Mouse (Mus musculus) ES-E14 (cell line): Measurements from ENCODE around the gene Scnn1b. TPM values are rescaled to one million over a fixed set of nuclear protein-coding genes. Genes with fewer than 3 reads are reported as not detected.

ENCODE experiments used
- DNase-seq: peaks from one replicate; pipeline ENCODE4 v3.0.0-alpha.2; 2013; ENCODE audit warnings: low read depth, low spot score
- H3K27ac ChIP-seq: 2 replicates; pipeline ENCODE4 v1.5.1; 2012; ENCODE audit warnings: low read depth, mild to moderate bottlenecking, low read length, moderate library complexity, mixed read lengths; ENCODE audit not compliant: poor library complexity, insufficient read depth, severe bottlenecking
- H3K36me3 ChIP-seq: 2 replicates; pipeline ENCODE4 v1.6.1; 2012; ENCODE audit warnings: mild to moderate bottlenecking, low read length, moderate library complexity, mixed read lengths; ENCODE audit not compliant: control insufficient read depth, poor library complexity, insufficient read depth, severe bottlenecking
- H3K4me1 ChIP-seq, 2 experiments: fragments of 150-350 bp in 1 of 2; sonication (generic) in 1 of 2; 2 replicates each; pipeline ENCODE4 v1.6.1; 2012; ENCODE audit warnings: low read length in 2 of 2, mild to moderate bottlenecking in 1 of 2, mixed read lengths in 1 of 2; ENCODE audit not compliant: control insufficient read depth in 2 of 2, insufficient read depth in 2 of 2, poor library complexity in 1 of 2
- H3K4me3 ChIP-seq, 2 experiments: fragments of 150-350 bp in 1 of 2; sonication (generic) in 1 of 2; 2 replicates each; pipeline ENCODE4 v1.5.1; 2012; ENCODE audit warnings: low read length in 2 of 2, low read depth in 1 of 2, mild to moderate bottlenecking in 1 of 2, mixed read lengths in 1 of 2; ENCODE audit not compliant: insufficient read depth in 1 of 2, poor library complexity in 1 of 2, severe bottlenecking in 1 of 2
- H3K9ac ChIP-seq: 2 replicates; pipeline ENCODE4 v1.6.1; 2012; ENCODE audit warnings: low read depth, mild to moderate bottlenecking, low read length, mixed read lengths; ENCODE audit not compliant: poor library complexity, insufficient read depth, severe bottlenecking
- H3K9me3 ChIP-seq: fragments of 150-350 bp; sonication (generic); 2 replicates; pipeline ENCODE4 v1.6.1; 2012; ENCODE audit warnings: low read depth, mild to moderate bottlenecking, low read length; ENCODE audit not compliant: control insufficient read depth, insufficient read depth
- CHD2 ChIP-seq: IDR thresholded peaks from 2 replicates; pipeline ENCODE4 v1.6.1; 2014; ENCODE audit warnings: mild to moderate bottlenecking, low read depth, low read length, inconsistent platforms
- HCFC1 ChIP-seq: IDR thresholded peaks from 2 replicates; pipeline ENCODE4 v1.6.1; 2012; ENCODE audit warnings: low read length, inconsistent platforms, borderline replicate concordance; ENCODE audit not compliant: insufficient read depth
- MAFK ChIP-seq: IDR thresholded peaks from 2 replicates; pipeline ENCODE4 v1.6.1; 2014; ENCODE audit warnings: mild to moderate bottlenecking, low read depth, low read length, inconsistent platforms; ENCODE audit not compliant: insufficient read depth
- ZC3H11A ChIP-seq: IDR thresholded peaks from 2 replicates; pipeline ENCODE4 v1.6.1; 2012; ENCODE audit warnings: low read depth, mild to moderate bottlenecking, inconsistent platforms, low read length, borderline replicate concordance
- ZNF384 ChIP-seq: IDR thresholded peaks from 2 replicates; pipeline ENCODE4 v1.6.1; 2012; ENCODE audit warnings: low read depth, low read length, inconsistent platforms
- in situ Hi-C, 2 experiments: fragments of 600-800 bp; cut with MboI; formaldehyde crosslinking; loops; one replicate each; pipeline ENCODE4 v1.15.1; 2025; ENCODE audit warnings: low sequenced_read_pairs in 2 of 2, inconsistent platforms in 1 of 2; ENCODE audit not compliant: unreplicated experiment in 2 of 2
- total RNA-seq: library from RNA; depleted of rRNA; stranded (reverse); fragments of 300-350 nt; gene quantifications from 2 replicates; pipeline ENCODE4 v1.2.3, GENCODE M21; 2012; rRNA removed

The Scnn1b gene
- 0.21 and 0.22 TPM in 2 replicates for total RNA-seq

DNA sequence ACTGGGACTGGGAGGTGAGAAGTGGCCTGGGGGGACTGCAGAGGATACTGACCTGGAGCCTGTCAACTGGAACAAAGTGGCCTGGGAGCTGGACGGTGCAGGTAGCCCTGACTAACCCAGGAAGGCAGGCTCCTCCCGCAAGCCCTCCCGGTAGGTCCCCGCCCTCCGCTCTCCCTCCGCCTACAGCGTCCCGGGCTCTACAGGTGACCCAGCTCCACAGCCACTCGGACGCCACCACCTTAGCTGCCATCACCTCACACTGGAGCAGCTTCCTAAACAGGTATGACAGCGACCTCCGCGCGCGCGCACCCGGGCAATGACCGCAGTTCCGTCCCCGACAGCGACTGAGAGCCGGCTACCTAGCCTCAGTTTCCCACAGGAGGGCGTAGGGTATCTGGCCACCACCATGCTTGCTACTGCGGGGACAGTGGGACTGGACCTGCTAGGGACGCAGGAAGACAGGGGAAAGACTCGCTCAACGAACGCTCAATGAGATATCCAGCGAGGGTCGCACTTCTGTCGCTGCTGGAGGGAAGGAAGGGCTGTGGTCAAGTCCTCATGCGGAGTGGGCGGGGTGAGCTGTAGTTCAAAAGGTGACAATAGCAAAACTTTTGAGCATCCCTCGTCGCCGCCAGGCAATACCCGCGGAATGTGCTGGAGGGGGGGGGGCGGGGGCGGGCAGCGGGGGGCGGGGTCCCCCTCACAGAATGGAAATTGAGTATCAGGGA, at the start of gene Scnn1b:
TSS of gene Scnn1b (plus strand) at position 181 of the 728 bp plus-strand sequence.
- in situ Hi-C loops, result no loop called here
- Histone ChIP-seq H3K36me3 (no peaks in the 10 kb centered on the region), H3K4me1 (no peaks in the 10 kb centered on the region), H3K9me3 (no peaks in the 10 kb centered on the region), H3K27ac (no peak within 1 kb of the TSS), H3K9ac (no peak within 1 kb of the TSS; the same call in 1 of the 2 replicates), H3K4me3 (peak within 1 kb of the TSS; percentile 55 to 63)
- DNase-seq, result no peak
- no peak for TF ChIP-seq CHD2
- TF ChIP-seq ZC3H11A, result no peak
- no peak for TF ChIP-seq ZNF384
- TF ChIP-seq HCFC1, result no peak
- no peak for TF ChIP-seq MAFK

DNA sequence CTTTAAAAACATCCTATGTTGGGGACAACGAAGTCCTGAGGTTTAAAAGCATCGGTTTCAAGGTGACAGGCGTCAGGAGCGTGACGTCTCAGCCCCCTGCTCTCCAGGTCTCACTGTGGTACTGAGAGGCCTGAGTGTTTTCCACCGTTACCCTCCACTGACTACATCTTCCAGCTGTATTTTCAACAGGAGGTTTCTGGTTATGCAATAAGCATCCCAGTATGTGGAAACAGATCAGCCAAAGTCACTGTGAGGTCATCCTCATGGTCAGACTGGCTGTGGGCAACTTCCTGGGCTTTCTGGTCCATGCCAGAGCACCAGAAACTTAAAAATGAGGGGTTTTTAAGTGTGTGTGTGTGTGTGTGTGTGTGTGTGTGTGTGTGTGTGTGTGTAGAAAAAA, 43.2 kb upstream of the Scnn1b start:
- Histone ChIP-seq H3K4me1 (no peaks in the 10 kb centered on the region), H3K4me3 (no peak overlapping the region), H3K27ac (no peak overlapping the region), H3K36me3 (no peaks in the 10 kb centered on the region), H3K9ac (no peak overlapping the region), H3K9me3 (no peaks in the 10 kb centered on the region)
- TF ChIP-seq MAFK (no peak), ZC3H11A (no peak), CHD2 (no peak), HCFC1 (no peak), ZNF384 (no peak)
- in situ Hi-C loops, result no loop called here
- DNase-seq, result no peak

DNA sequence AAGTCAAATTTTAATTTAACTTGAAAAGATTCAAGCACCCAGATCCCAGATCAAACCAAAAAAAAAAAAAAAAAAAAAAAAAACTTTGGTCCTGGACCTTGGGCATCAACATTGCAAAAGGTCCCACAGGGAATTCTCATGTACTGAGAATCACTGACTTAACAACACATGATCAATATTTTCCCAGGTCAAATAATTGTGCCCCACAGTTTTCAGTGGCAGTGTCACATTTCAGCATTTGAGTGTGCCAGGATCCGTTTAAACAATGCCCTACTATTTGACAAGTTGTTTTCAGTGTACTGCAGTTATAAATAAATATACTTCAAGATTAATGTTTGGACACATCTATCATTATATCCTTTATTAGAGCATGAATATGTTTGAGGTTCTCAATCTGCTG, 36.4 kb upstream of the Scnn1b start:
- H3K27ac ChIP-seq, result no peak overlapping the region
- no peaks in the 10 kb centered on the region for H3K36me3 ChIP-seq
- no peak for DNase-seq
- no peak overlapping the region for H3K9ac ChIP-seq
- no peaks in the 10 kb centered on the region for H3K9me3 ChIP-seq
- in situ Hi-C loops, result no loop called here
- no peak overlapping the region for H3K4me3 ChIP-seq
- TF ChIP-seq ZNF384 (0 out of 2 replicates have a peak, but pooled peaks have one; percentile 38), MAFK (no peak)
- H3K4me1 ChIP-seq, result 0 out of 4 replicates have a peak, but pooled peaks cover 0 to 1% of the 10 kb centered on the region in 2 experiments

DNA sequence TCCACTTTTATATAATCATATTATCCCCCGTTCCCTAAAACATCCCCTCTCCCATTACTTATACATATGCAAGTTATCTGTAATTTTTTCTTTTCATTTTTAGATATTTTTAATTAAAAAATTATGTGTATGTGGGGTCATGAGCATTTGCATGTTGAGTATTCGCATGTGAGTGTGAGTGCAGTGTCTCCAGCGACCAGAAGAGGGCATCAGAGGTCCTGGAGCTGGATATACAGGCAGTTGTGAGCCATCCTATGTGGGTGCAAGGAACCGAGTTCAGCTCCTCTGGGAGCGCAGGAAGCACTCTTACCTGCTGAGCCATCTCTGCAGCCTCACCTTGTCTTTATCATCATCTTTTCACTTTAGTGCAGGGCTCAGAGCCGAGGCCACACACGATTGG, 29.4 kb upstream of the Scnn1b start:
- in situ Hi-C loops, result no loop called here

DNA sequence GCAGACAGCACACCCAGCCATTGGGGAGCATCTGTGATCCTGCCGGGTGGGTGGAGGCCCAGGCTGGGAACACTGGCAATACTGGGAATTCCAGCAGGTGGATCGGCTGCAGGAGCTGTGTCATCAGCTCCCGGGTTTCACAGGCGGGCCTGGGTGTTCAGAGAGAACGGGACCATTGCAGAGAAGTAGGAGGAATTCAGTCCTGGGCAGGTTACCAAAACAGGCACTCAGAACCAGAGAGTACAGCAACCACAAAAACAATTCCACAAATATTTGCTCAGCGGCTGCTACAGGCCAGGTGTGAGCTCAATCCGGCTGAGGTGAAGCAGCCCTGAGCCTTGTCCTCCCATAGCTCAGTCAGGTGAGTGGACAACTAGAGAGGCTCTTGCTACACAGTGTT, 28.0 kb upstream of the Scnn1b start:
- no peaks in the 10 kb centered on the region for H3K36me3 ChIP-seq
- no peaks in the 10 kb centered on the region for H3K9me3 ChIP-seq
- no peaks in the 10 kb centered on the region for H3K4me1 ChIP-seq
- H3K4me3 ChIP-seq, result no peak overlapping the region
- in situ Hi-C loops, result no loop called here
- TF ChIP-seq ZC3H11A (no peak), ZNF384 (no peak), MAFK (no peak), HCFC1 (no peak), CHD2 (no peak)
- no peak overlapping the region for H3K27ac ChIP-seq
- no peak overlapping the region for H3K9ac ChIP-seq
- DNase-seq, result no peak

More for the DNA sequence above, 29.4 kb upstream of the Scnn1b start:
- TF ChIP-seq ZNF384, result no peak
- peak; percentile 49; the same call in 1 of the 2 replicates for TF ChIP-seq ZC3H11A
- H3K27ac ChIP-seq, result no peak overlapping the region
- no peaks in the 10 kb centered on the region for H3K9me3 ChIP-seq
- no peak overlapping the region for H3K9ac ChIP-seq
- no peaks in the 10 kb centered on the region for H3K36me3 ChIP-seq
- no peak for DNase-seq
- H3K4me1 ChIP-seq, result no peaks in the 10 kb centered on the region
- no peak overlapping the region for H3K4me3 ChIP-seq
